Mouse (Mus musculus) ovary, postnatal 10 days (tissue): ENCODE measurements around the gene L3mbtl1.
A peak's percentile ranks its signal among the peaks of the same experiment; 100 is the strongest.
"Not testable (repeated sequence)": the region's sequence is repeated elsewhere in the genome, so short reads cannot be mapped to it uniquely, and the experiment has no call there.

Experiments
- DNase-seq: peaks from one replicate; pipeline ENCODE4 v3.0.0; 2022; ENCODE audit warnings: low spot score

L3mbtl1 gene

DNA sequence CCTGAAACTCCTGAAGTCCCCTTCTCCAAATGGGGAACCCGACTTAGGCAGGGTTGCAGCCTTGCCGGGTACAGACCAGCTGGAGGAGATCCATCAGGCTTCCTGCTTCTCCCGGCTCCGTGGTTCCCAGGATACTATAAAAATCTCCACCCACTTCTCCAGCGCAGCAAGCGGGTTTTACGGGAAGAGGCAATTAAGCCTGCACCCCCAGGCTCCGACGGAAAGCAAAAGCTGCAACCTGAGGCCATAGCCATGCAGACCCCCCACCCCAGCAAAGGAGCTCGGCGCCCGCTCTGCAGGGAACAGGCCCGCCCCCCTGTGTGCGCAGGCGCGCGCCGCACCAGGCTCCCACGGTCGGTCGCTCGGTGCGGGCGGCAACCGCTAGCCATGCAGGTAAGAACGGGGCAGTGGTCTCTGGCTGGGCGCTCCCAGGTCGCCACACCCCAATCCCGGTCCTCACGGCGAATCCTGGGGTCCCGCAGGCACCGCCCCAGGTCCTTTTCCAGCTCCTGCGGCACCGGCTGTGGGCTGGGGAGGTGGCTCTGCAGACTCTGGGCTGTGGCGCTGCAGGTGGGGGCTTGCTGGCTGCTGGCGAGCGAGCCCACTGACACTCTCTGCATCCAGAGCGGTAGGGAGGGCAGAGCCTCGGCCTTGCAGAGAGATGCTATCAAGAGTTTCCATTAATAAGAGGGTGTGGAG is at the start of gene L3mbtl1:
Gene L3mbtl1 (plus strand): TSS at position 325 of the 699 bp plus-strand sequence.
- DNase-seq, result no peak

DNA sequence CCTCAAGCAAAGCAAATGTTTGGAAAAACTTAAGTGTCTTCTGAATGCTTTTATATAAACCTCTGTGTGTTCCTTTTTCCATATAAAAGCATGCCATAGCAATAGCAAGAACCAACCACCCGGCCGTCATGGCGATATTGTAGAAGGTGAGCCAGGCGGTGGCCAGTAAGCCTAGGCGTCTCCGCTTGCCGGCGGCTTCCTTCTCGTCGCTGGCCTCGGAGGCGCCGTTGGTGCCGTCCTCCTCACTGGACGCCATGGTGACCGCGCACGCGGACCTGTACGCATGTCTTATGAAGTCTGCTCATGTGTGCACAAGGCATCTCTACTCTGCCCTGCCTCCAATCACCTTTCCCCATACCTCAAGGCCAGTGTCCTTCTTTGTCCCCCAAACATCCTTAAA is 44.0 kb upstream of the L3mbtl1 start:
- DNase-seq, result not testable (repeated sequence)

- no peak for DNase-seq
These were observed 43.2 kb upstream of the L3mbtl1 start for GRCm38 (mm10) chr2:162899880-162900589.

DNA sequence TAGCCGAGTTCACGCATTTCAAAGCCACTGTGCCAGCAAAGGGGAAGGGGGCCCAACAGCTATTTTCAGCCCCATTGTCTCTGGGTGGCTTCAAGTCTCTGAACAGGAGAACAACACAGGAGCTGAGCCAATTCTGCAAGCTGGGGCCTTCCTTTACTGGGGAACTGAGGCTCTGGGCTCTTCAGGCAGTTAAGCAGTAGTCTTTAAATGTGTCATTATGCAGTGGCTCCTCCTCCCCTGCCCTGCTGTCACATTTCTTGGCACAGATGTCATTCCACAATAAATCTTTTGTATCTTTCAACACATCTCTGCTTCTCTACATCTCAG is 42.7 kb upstream of the L3mbtl1 start:
- DNase-seq, result no peak

DNA sequence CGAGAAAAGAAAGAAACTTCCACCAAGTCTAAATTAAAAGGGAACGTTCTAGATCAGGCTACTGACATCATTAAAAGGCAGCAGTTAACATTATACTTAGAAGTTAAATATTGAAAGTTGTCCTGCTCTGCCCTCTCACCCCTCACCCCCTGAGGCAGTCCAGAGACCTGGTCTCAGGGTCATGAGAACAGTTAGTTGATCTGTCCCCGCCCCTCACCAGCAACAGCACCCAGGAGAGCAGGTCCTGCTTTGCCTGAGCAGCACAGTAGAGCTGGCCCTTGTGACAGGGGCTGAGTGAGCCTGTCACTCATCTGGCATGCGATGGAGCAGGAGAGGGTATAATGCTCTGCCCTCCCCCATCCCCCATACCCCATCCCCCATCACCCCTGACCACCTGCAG is 37.4 kb upstream of the L3mbtl1 start:
- DNase-seq, result no peak

DNA sequence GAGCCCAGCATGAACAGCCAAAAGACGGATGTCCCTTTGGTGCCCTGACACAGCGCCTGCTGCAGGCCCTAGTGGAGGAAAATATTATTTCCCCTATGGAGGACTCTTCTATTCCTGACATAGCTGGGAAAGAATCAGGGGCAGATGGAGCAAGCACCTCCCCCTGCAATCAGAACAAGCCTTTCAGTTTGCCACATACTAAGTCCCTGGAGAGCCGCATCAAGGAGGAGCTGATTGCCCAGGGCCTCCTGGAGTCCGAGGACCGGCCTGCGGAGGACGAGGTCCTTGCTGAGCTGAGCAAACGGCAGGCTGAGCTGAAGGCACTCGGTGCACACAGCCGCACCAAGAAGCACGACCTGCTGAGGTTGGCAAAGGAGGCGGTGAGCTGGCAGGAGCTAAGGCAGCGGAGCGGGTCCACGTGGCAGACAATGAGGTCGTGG is 35.2 kb upstream of the L3mbtl1 start:
- no peak for DNase-seq

DNA sequence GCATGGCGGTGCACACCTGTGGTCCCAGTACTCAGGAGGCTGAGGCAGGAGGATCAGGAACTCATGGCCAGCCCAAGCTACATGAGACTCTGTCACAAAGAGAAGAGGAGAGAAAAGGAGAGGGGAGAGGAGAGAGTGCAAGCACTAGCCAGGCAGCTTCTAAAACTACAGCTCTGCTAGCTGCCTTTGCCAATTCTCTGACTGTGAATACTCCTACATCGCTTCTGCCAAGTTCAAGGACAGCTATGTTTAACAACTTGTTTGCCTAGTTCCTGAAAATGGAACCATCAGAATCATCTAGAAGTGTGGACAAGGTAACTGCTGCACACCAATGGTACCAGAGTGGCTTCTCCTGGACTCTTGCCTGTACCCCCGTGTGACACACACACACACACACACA is 29.2 kb upstream of the L3mbtl1 start:
- DNase-seq, result no peak

DNA sequence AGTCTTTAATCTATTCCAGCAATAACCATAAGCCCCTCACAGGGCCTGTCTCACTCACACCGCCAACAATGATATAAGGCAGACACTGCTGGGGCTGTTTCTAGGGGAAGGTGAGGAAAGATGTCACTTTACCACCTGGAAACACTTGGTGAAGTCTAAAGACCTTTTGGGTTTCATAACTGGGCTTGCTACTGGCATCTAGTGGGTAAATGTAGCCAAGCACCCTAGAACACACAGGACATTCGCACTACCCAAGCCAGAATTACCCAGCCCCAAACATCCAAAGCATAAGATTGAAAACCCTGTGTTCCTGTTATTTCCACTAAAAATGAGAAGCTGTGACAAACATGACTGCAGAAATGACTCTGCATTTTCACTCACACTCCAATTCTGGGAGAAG is 28.8 kb upstream of the L3mbtl1 start:
- no peak for DNase-seq

DNA sequence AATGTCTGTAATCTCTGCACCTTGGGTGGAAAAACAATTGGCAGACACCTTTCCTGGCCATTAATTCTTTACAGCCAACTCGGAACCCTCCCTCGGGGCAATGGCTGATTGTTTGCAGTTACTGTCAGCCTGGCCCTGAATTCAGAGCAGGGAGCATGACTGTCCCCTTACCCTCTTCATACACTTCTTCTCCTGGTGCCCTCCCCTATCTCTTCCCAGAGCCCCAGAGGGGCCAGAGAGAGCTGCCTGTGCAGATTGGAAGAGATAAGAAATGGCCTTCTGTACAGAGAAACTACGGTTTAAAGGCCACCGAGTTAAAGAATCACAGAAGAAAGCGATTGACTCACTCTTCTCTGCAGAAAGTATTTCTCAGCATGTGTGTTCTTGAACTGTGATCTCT is 23.3 kb upstream of the L3mbtl1 start:
- DNase-seq, result no peak

- no peak for DNase-seq
These were observed 21.1 kb upstream of the L3mbtl1 start for GRCm38 (mm10) chr2:162922183-162922582.

DNA sequence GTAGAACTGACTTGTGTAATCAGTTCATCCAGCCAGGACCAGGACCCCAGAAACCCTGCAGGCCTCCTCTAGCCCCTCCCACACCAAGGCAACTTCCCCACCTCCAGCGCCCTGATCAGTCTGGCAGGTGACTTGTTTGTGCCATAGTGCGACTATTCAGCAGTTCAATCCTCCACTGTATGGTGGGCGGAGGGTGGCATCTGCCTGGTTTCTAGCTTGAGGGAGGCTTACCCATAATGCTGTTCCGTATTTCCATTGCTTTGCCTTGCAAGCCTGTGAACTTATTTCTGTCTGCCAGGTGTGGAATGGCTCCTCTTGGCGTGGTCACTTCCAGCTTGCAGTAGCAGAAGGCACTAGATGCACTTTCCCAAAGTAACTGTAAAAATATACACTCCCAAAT is 20.4 kb upstream of the L3mbtl1 start:
- no peak for DNase-seq

DNA sequence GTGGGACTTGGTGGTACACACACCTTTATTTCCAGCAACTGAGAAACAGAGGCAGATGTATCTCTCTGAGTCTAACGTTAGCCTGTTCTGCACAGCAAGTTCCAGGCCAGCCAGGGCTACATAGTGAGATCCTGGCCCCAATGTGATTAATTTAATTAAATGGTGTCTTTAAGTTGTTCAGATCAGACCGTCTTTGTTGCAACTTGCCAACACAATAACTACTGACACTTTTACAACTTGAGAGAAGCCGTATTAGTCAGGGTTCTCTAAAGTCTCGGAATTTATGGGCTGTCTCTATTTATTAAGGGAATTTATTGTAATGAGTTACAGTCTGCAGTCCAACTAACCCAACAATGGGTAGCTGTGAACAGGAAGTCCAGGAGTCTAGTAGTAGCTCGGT is 19.1 kb upstream of the L3mbtl1 start:
- DNase-seq, result no peak

DNA sequence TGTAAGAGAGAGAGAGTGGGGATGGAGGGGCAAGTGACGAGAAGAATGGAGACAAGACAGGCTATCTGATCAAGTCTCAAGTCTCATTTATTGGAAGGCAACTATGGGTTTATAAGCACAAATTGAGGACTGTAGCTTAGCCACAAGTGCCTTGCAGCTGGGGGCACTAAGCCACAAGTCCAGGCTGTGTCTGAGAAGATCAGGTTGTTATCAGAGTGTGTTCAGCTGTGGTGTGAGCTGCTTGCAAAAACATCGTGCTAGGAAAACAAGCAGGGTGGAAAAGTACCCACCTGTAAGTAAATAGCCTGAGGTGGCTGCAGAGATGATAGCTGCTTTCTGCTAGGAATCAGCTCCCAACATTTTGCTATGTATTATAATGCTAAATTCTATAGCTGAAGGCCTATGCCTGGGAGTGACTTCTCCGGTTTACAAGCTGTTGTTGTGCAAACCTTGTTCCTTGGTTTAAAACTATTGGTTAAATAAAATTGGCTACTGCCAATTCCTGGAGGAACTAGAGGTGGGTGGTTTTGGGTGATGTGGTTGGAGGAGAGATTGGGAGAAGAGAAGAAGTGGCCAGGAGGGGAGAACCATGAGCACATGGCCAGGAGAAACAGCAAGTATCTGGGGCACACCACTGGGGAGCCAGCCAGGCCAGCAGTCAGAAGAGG is 15.2 kb upstream of the L3mbtl1 start:
- DNase-seq, result no peak

GRCm38 (mm10) chr2:162929704-162930103 is 13.6 kb upstream of the L3mbtl1 start:
- no peak for DNase-seq

DNA sequence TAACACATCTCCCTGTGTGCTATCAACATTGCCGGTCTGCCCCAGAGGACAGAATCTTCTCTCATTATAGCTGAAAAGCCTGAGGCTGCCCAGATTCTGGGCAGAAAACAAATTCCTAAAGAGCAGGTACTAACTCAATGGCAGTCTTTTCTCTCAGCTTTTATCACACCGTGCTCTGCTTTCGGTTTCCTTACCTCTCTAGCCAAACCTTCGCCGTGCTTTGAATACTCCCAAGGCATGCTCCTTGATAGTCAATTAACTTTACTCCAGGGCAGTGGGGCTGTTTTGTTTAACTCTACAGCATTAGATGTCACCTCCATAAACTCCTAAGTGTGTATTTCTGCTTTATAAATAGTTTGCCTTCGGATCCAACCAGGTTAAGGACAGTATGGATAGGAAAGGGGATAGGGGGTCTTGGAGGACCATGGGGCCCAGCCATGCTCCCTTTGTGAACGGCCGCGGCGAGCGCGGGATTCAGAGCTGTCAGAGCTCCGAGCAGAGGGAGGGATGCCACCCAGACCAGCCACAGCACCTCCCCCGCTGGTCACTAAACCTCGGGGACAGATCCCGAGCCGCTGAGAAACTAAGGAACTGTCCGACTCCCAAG is 12.7 kb upstream of the L3mbtl1 start:
- DNase-seq, result peak; percentile 9

DNA sequence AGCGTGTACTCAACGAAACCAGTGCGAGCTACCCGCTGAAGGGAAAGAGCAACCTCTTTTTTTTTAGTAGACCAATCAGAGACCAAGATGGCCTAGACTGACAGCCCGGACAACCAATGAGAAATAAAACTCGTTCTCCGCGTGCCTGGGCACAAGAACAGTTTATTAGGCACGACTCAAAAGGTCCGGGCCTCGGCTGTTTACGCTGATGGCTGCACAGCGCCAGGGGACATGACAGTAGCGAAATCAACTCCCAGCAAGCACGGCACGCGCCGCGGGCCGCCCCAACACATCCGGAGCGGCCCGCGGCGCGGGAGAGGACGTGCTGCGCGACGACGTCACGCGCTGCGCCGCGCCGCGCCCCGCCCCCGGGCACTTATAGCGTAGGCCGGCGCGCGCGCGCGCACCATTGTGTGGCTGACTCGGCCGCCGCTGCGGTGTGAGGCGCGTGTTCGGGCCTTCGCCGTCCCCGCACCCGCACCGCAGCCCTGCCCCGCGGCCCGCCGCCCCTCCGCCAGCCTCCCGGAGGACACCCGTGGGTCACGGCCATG is 12.1 kb upstream of the L3mbtl1 start, which contains the start of gene Srsf6:
Gene Srsf6 (plus strand): TSS at position 406 of the 551 bp plus-strand sequence.
- peak; percentile 74 for DNase-seq

DNA sequence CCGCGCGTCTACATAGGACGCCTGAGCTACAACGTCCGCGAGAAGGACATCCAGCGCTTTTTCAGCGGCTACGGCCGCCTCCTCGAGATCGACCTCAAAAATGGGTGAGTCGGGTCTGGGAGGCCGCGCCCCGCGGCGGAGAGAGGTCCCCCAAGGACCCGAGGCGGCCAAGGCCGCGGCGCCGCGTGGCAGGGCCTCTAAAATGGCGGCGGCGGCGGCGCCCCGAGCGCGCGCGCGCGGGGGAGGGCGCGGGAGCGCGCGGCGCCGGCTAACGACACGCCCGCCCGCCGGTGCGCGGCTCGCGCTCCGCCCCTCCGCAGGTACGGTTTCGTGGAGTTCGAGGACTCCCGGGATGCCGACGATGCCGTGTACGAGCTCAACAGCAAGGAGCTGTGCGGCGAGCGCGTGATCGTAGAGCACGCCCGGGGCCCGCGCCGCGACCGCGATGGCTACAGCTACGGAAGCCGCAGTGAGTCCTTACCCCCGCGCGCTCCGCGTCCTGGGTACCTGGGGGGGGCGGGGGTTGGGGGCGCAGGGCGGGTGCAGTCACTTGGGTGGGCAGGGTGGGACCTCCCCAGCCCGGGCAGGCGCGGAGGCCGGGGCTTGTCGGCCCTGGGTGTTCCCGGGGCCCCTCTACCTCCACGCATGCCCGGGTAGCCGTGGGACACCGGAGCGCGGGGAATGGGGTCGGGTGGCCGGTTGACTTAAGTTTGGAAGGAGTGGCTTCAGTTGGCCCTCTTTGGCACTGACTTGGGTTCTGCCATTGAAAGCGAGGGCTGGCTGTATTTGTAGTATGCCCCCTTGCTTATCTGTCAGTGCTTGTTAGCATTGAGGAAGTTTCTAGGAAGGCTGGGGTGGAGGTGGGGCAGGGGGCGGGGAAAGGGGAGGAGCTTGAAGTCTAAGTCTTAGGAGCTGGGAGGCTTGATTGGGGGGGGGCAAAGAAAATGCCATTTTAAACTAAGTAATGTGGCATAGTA is 11.3 kb upstream of the L3mbtl1 start:
- peak; percentile 49 for DNase-seq

GRCm38 (mm10) chr2:162932706-162933105 is 10.6 kb upstream of the L3mbtl1 start:
- DNase-seq, result no peak

DNA sequence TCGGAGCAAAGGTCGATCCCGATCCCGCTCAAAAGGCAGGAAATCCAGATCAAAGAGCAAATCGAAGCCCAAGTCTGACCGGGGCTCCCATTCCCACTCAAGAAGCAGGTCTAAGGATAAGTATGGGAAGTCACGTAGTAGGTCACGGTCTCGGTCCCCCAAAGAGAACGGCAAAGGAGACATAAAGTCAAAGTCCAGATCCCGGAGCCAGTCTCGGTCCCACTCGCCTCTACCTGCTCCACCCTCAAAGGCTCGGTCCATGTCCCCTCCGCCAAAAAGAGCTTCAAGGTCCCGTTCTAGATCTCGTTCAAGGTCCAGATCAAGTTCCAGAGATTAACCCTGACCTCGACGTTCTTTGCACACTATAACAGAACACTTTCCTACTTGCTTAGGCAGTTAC is 8.9 kb upstream of the L3mbtl1 start:
- DNase-seq, result no peak

- DNase-seq, result no peak
These were observed 7.6 kb upstream of the L3mbtl1 start for GRCm38 (mm10) chr2:162935700-162936099.

- no peak for DNase-seq
These were observed 3.7 kb upstream of the L3mbtl1 start for GRCm38 (mm10) chr2:162939562-162939961.
